Mouse (Mus musculus): ENCODE data around the gene Gm17324. TPM values are rescaled to one million over a fixed set of nuclear protein-coding genes. Genes with fewer than 3 reads are reported as not detected.
A peak's percentile ranks its signal among the peaks of the same experiment; 100 is the strongest.
"Not testable (repeated sequence)": the region's sequence is repeated elsewhere in the genome, so short reads cannot be mapped to it uniquely, and the experiment has no call there.

The Gm17324 gene
- polyA plus RNA-seq (2015; fragmentation: Nextera tagmentation; extraction: Ambion mirVana) = 0.70 and 0.99 TPM in 2 replicates

DNA sequence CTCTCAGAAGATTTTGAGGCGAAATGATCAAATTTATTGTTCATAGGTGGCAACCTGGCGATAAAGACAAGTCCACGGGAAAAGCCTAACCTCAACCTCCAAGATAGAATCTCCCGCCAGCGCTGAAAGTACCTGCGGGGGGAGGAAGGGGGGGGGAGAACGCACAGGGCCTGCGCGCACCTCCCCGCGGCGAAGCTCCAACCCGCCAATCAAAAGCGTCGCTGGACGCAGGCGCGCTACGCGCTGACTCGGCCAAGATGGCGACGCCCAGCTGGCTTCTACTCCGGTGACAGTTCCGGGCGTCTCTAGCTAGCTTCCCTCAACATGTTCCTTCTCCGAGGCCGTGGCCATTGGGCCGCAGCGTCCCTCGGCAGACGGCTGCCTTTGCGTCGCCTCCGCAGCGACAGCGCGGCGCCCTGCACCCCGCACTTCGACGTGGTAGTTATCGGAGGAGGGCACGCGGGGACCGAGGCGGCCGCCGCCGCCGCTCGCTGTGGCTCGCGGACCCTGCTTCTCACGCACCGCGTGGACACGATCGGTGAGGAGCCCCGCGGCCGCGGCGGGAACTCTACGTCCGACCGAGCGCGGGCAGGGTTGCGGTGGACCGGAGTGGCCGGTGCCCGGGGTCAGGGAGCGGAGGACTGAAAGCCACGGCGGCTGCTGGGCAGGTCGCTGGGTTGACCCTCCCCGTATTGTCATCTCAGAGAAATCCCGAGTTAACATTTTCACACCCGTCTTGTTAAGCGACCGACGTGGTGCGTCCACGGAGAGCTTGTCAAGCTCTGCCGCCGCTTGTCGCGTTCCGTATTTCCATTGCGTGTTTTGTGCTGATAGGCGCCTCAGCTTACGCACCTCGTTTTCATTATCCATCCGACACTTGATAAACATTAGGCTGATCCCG, at the start of gene Gm17324, which contains the start of gene Mto1:
Gene Gm17324, minus strand, starts transcription at position 814 of the 901 bp plus-strand sequence.
Gene Mto1, plus strand, starts transcription at position 236 of the 901 bp plus-strand sequence.
- H3K4me3 ChIP-seq (replicated peaks; ENCODE audit: low read depth, low read length) = peak within 1 kb of the TSS; percentile 99
- peak within 1 kb of the TSS; percentile 93 for H3K9ac ChIP-seq (ENCODE audit: low read depth, low read length)
- peak within 1 kb of the TSS; percentile 91 for H3K4me2 ChIP-seq (ENCODE audit: low read length)
- ATAC-seq (replicated peaks; ENCODE audit: low FRiP score, low read depth) (peak; percentile 92), DNase-seq (ENCODE audit: low spot score) (peak; percentile 91)
- no peaks in the 10 kb centered on the region for H3K9me3 ChIP-seq (replicated peaks; ENCODE audit: low read length)
- H3K4me1 ChIP-seq (replicated peaks; ENCODE audit: insufficient read depth, low read length) = peaks cover 4% of the 10 kb centered on the region; the same call in 1 of the 2 replicates
- no peaks in the 10 kb centered on the region for H3K27me3 ChIP-seq (ENCODE audit: insufficient read depth, low read length)
- no peak for TF ChIP-seq CTCF (IDR thresholded peaks at IDR 0.05; ENCODE audit: low read depth)
- under 1% methylated on average over 93 of the region's 96 CpGs for WGBS
- H3K36me3 ChIP-seq (ENCODE audit: insufficient read depth, low read length) = 0 out of 2 replicates have a peak, but pooled peaks cover 5% of the 10 kb centered on the region
- H3K27ac ChIP-seq = peak within 1 kb of the TSS; percentile 94

DNA sequence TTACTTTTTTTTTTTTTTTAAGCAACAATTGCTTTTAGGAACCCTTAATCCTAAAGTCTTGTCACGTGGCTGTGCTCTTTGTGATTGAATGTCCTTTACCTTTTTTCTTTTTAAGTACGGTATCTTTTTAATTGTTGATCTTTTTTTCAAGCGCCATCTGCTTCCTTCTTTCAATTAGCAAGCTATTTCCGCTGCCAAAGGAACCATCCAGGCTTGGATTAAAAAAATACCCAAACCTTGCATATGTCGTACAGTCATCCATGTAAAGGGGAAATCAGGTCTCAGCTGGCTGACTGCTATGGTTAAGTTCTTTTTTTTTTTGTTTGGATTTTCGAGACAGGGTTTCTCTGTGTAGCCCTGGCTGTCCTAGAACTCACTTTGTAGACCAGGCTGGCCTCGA, 44.6 kb upstream of the Gm17324 start:
- WGBS = 79% methylated on average over 7 of the region's 7 CpGs
- no peak overlapping the region for H3K27ac ChIP-seq
- no peaks in the 10 kb centered on the region for H3K4me1 ChIP-seq (replicated peaks; ENCODE audit: insufficient read depth, low read length)
- H3K9me3 ChIP-seq (replicated peaks; ENCODE audit: low read length) = no peaks in the 10 kb centered on the region
- no peaks in the 10 kb centered on the region for H3K36me3 ChIP-seq (ENCODE audit: insufficient read depth, low read length)
- no peak overlapping the region for H3K4me2 ChIP-seq (ENCODE audit: low read length)
- DNase-seq (ENCODE audit: low spot score) (no peak), ATAC-seq (replicated peaks; ENCODE audit: low FRiP score, low read depth) (no peak)
- H3K4me3 ChIP-seq (replicated peaks; ENCODE audit: low read depth, low read length) = no peak overlapping the region
- H3K9ac ChIP-seq (ENCODE audit: low read depth, low read length) = no peak overlapping the region
- TF ChIP-seq CTCF (IDR thresholded peaks at IDR 0.05; ENCODE audit: low read depth) = no peak
- H3K27me3 ChIP-seq (ENCODE audit: insufficient read depth, low read length) = no peaks in the 10 kb centered on the region

DNA sequence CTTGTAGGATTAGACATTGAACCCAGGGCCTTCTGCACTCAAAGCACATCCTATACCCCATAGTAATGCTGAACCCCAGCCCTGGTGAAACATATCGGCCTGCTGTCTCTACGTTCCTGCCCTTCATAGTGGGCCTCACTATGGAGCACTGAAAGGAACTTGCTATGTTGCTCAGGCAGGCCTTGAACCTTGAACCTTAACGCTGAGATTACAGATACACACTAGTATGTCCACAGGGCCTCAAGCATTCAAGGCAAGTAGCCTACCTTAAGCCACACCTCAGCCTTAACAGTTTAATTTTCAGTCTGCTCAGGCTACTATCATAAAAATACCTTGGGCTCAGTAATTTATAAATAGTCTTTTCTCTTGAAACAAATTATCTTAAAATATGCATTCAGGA, 43.7 kb upstream of the Gm17324 start:
- WGBS = 89% methylated on average over 3 of the region's 3 CpGs
- ATAC-seq (replicated peaks; ENCODE audit: low FRiP score, low read depth) (no peak), DNase-seq (ENCODE audit: low spot score) (no peak)
- Histone ChIP-seq H3K9me3 (replicated peaks; ENCODE audit: low read length) (no peaks in the 10 kb centered on the region), H3K4me1 (replicated peaks; ENCODE audit: insufficient read depth, low read length) (no peaks in the 10 kb centered on the region), H3K4me2 (ENCODE audit: low read length) (no peak overlapping the region), H3K4me3 (replicated peaks; ENCODE audit: low read depth, low read length) (no peak overlapping the region), H3K9ac (ENCODE audit: low read depth, low read length) (no peak overlapping the region), H3K27ac (no peak overlapping the region), H3K27me3 (ENCODE audit: insufficient read depth, low read length) (no peaks in the 10 kb centered on the region), H3K36me3 (ENCODE audit: insufficient read depth, low read length) (no peaks in the 10 kb centered on the region)
- TF ChIP-seq CTCF (IDR thresholded peaks at IDR 0.05; ENCODE audit: low read depth) = no peak

DNA sequence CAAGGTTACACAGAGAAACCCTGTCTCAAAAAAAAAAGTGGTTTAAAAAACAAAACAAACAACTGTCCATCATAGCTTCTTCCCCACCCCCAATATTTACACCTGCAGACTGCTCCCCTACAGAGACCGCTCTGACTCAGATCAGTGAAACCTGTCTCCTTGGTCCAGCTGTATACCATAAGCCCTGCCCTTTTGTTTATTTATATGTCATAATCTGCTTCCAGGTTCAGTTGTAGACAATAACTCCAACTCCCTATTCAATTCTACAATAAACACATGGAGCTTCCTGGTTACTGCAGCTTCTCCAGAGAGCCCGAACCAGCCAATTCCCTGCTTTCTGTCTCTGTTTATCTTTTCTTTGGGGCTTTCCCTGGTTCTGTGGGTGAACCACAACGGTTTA, 42.6 kb upstream of the Gm17324 start:
- no peak for TF ChIP-seq CTCF (IDR thresholded peaks at IDR 0.05; ENCODE audit: low read depth)
- Histone ChIP-seq H3K4me1 (replicated peaks; ENCODE audit: insufficient read depth, low read length) (no peaks in the 10 kb centered on the region), H3K9ac (ENCODE audit: low read depth, low read length) (no peak overlapping the region), H3K9me3 (replicated peaks; ENCODE audit: low read length) (no peaks in the 10 kb centered on the region), H3K4me3 (replicated peaks; ENCODE audit: low read depth, low read length) (no peak overlapping the region), H3K36me3 (ENCODE audit: insufficient read depth, low read length) (no peaks in the 10 kb centered on the region), H3K27ac (no peak overlapping the region), H3K4me2 (ENCODE audit: low read length) (no peak overlapping the region), H3K27me3 (ENCODE audit: insufficient read depth, low read length) (no peaks in the 10 kb centered on the region)
- DNase-seq (ENCODE audit: low spot score) (no peak), ATAC-seq (replicated peaks; ENCODE audit: low FRiP score, low read depth) (no peak)
- WGBS = 79% methylated on average over 3 of the region's 3 CpGs

DNA sequence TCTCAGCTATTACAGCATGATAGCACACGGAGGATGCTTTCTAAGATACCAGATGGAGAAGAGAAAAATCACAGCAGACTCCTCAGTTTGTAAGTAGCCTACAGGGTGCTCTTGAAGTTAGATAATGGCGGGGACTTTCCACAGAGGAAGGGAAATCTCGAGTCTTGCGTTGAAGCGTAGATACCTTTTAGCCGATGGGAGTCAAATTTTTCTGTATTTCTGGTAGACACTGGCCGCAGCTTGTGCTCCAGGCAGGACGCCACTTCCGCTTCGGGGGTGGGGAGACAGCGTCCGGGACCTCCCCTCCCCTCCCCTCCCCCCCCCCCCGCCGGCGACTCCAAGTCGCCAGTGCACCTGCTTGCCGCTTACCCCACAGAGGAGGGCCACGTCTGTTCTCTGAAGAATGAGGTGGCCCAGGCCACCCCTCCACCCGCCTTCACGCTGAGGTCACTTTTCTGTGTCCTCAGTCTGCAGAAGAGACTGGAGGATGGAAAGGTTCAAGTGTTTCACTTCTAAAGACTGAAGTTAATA, 40.4 kb upstream of the Gm17324 start, which contains the start of gene Eef1a1:
Gene Eef1a1, minus strand, starts transcription at position 262 of the 531 bp plus-strand sequence.
- Histone ChIP-seq H3K36me3 (ENCODE audit: insufficient read depth, low read length) (no peaks in the 10 kb centered on the region), H3K4me3 (replicated peaks; ENCODE audit: low read depth, low read length) (peak within 1 kb of the TSS; percentile 45), H3K9me3 (replicated peaks; ENCODE audit: low read length) (no peaks in the 10 kb centered on the region), H3K9ac (ENCODE audit: low read depth, low read length) (peak within 1 kb of the TSS; percentile 65), H3K27ac (peak within 1 kb of the TSS; percentile 73), H3K27me3 (ENCODE audit: insufficient read depth, low read length) (no peaks in the 10 kb centered on the region), H3K4me2 (ENCODE audit: low read length) (peak within 1 kb of the TSS; percentile 70), H3K4me1 (replicated peaks; ENCODE audit: insufficient read depth, low read length) (no peaks in the 10 kb centered on the region)
- no peak for TF ChIP-seq CTCF (IDR thresholded peaks at IDR 0.05; ENCODE audit: low read depth)
- peak; percentile 64 for ATAC-seq (replicated peaks; ENCODE audit: low FRiP score, low read depth)
- peak; percentile 66 for DNase-seq (ENCODE audit: low spot score)
- 1% methylated on average over 15 of the region's 20 CpGs for WGBS

DNA sequence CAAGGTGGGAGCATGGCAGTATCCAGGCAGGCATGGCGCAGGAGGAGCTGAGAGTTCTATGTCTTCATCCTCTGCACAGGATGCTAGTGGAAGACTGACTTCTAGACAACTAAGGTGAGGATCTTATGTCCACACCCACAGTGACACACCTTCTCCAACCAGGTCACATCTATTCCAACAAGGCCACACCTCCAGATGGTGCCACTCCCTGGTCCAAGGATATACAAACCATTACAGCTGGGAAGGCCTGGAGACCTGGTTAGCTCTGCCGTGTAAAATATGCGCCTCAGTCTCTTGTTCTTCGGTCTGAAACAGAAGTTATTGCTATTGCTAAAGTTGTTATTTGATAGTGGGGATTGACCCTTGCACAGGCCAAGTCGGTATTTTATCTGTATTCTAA, 39.4 kb upstream of the Gm17324 start:
- not testable (repeated sequence) for H3K4me2 ChIP-seq (ENCODE audit: low read length); DNase-seq (ENCODE audit: low spot score); H3K9me3 ChIP-seq (replicated peaks; ENCODE audit: low read length); H3K9ac ChIP-seq (ENCODE audit: low read depth, low read length); H3K27me3 ChIP-seq (ENCODE audit: insufficient read depth, low read length); H3K36me3 ChIP-seq (ENCODE audit: insufficient read depth, low read length); H3K27ac ChIP-seq; H3K4me1 ChIP-seq (replicated peaks; ENCODE audit: insufficient read depth, low read length); ATAC-seq (replicated peaks; ENCODE audit: low FRiP score, low read depth); H3K4me3 ChIP-seq (replicated peaks; ENCODE audit: low read depth, low read length)
- 93% methylated on average over 5 of the region's 5 CpGs for WGBS
